Mouse (Mus musculus) MEL (cell line): ENCODE measurements at regions not wholly inside any gene's neighbourhood (a gene's known extent, or its start where the extent isn't known, plus 50 kb on each side); places are given as distances from the start of the nearest gene placed in this dataset.

Experiments used
- DNase-seq: peaks from one replicate; pipeline ENCODE4 v3.0.0; 2011; ENCODE audit warnings: low read depth, low spot score
- H3K27ac ChIP-seq: 2 replicates; pipeline ENCODE4 v1.5.1; 2012; ENCODE audit warnings: low read depth, mild to moderate bottlenecking, control low read depth, low read length, moderate library complexity; ENCODE audit not compliant: control insufficient read depth
- H3K27me3 ChIP-seq, 2 experiments: fragments of 150-350 bp in 1 of 2; sonication (generic) in 1 of 2; 2 replicates each; pipeline ENCODE4 v1.6.1; 2012; ENCODE audit warnings: low read length in 2 of 2, mild to moderate bottlenecking in 2 of 2, improper control_type of control experiment in 1 of 2, moderate library complexity in 1 of 2; ENCODE audit not compliant: insufficient read depth in 2 of 2, control insufficient read depth in 1 of 2
- H3K36me3 ChIP-seq, 2 experiments: 2 replicates each; pipeline ENCODE4 v1.6.1; 2012 to 2014; ENCODE audit warnings: low read length in 2 of 2, improper control_type of control experiment in 1 of 2, inconsistent platforms in 1 of 2, mild to moderate bottlenecking in 1 of 2; ENCODE audit not compliant: insufficient read depth in 2 of 2, control insufficient read depth in 1 of 2
- H3K4me1 ChIP-seq, 2 experiments: fragments of 150-350 bp in 1 of 2; sonication (generic) in 1 of 2; 2 replicates each; pipeline ENCODE4 v1.6.1; 2012; ENCODE audit warnings: low read length in 2 of 2, improper control_type of control experiment in 1 of 2, mild to moderate bottlenecking in 1 of 2; ENCODE audit not compliant: insufficient read depth in 2 of 2, control insufficient read depth in 1 of 2
- H3K4me3 ChIP-seq, 2 experiments: fragments of 150-350 bp in 1 of 2; sonication (generic) in 1 of 2; 2 replicates each; pipeline ENCODE4 v1.5.1; 2012; ENCODE audit warnings: low read depth in 2 of 2, low read length in 2 of 2, mild to moderate bottlenecking in 2 of 2, moderate library complexity in 2 of 2, control low read depth in 1 of 2, improper control_type of control experiment in 1 of 2; ENCODE audit not compliant: control insufficient read depth in 1 of 2, insufficient read depth in 1 of 2
- H3K79me2 ChIP-seq: 2 replicates; pipeline ENCODE4 v1.6.1; 2012; ENCODE audit warnings: mild to moderate bottlenecking, low read length, moderate library complexity; ENCODE audit not compliant: control insufficient read depth, poor library complexity, insufficient read depth
- H3K9ac ChIP-seq: 2 replicates; pipeline ENCODE4 v1.6.1; 2012; ENCODE audit warnings: low read depth, mild to moderate bottlenecking, control low read depth, low read length, moderate library complexity; ENCODE audit not compliant: control insufficient read depth, poor library complexity, severe bottlenecking
- H3K9me3 ChIP-seq: fragments of 150-350 bp; sonication (generic); replicated peaks from 2 replicates; pipeline ENCODE4 v1.6.1; 2012; ENCODE audit warnings: mild to moderate bottlenecking, low read length, improper control_type of control experiment, moderate library complexity; ENCODE audit not compliant: insufficient read depth
- CHD1 ChIP-seq: IDR thresholded peaks from 2 replicates; pipeline ENCODE4 v1.6.1; 2012; ENCODE audit warnings: low read depth, mild to moderate bottlenecking, inconsistent platforms, low read length, improper control_type of control experiment
- CHD2 ChIP-seq: IDR thresholded peaks from 2 replicates; pipeline ENCODE4 v1.6.1; 2011; ENCODE audit warnings: low read length, improper control_type of control experiment
- CTCF ChIP-seq, 3 experiments: IDR thresholded peaks in 2 of 3; conservative IDR thresholded peaks in 1 of 3; 2 replicates each; pipeline ENCODE4 v1.5.1; 2011 to 2012; ENCODE audit warnings: low read length in 3 of 3, low read depth in 2 of 3, mild to moderate bottlenecking in 2 of 3, improper control_type of control experiment in 1 of 3, inconsistent platforms in 1 of 3, mixed read lengths in 1 of 3, moderate library complexity in 1 of 3; ENCODE audit not compliant: control insufficient read depth in 1 of 3, insufficient read depth in 1 of 3, poor library complexity in 1 of 3, severe bottlenecking in 1 of 3
- ELF1 ChIP-seq: IDR thresholded peaks from 2 replicates; pipeline ENCODE4 v1.6.1; 2014; ENCODE audit warnings: low read depth, mild to moderate bottlenecking, inconsistent platforms, low read length, improper control_type of control experiment, moderate library complexity
- EP300 ChIP-seq, 2 experiments: IDR thresholded peaks; 2 replicates each; pipeline ENCODE4 v1.6.1; 2011; ENCODE audit warnings: improper control_type of control experiment in 2 of 2, low read length in 2 of 2, low read depth in 1 of 2, mild to moderate bottlenecking in 1 of 2
- HCFC1 ChIP-seq: IDR thresholded peaks from 2 replicates; pipeline ENCODE4 v1.6.1; 2012; ENCODE audit warnings: low read depth, mild to moderate bottlenecking, inconsistent platforms, low read length, improper control_type of control experiment, moderate library complexity
- JUND ChIP-seq: IDR thresholded peaks from 2 replicates; pipeline ENCODE4 v1.6.1; 2011; ENCODE audit warnings: low read depth, mild to moderate bottlenecking, improper control_type of control experiment, low read length
- KAT2A ChIP-seq: conservative IDR thresholded peaks from 2 replicates; pipeline ENCODE4 v1.6.1; 2012; ENCODE audit warnings: low read depth, low read length, improper control_type of control experiment, inconsistent platforms
- MAFK ChIP-seq: IDR thresholded peaks from 2 replicates; pipeline ENCODE4 v1.6.1; 2011; ENCODE audit warnings: low read depth, mild to moderate bottlenecking, low read length, improper control_type of control experiment, borderline replicate concordance
- MAX ChIP-seq: IDR thresholded peaks from 2 replicates; pipeline ENCODE4 v1.6.1; 2011; ENCODE audit warnings: low read length, improper control_type of control experiment
- MAZ ChIP-seq: IDR thresholded peaks from 2 replicates; pipeline ENCODE4 v1.6.1; 2012; ENCODE audit warnings: low read depth, mild to moderate bottlenecking, inconsistent platforms, low read length, improper control_type of control experiment
- MYB ChIP-seq: IDR thresholded peaks from 2 replicates; pipeline ENCODE4 v1.6.1; 2011; ENCODE audit warnings: mild to moderate bottlenecking, low read depth, low read length, improper control_type of control experiment
- MYC ChIP-seq: IDR thresholded peaks from 2 replicates; pipeline ENCODE4 v1.6.1; 2011; ENCODE audit warnings: low read depth, mild to moderate bottlenecking, low read length, improper control_type of control experiment, moderate library complexity
- NRF1 ChIP-seq: IDR thresholded peaks from 2 replicates; pipeline ENCODE4 v1.6.1; 2014; ENCODE audit warnings: low read depth, mild to moderate bottlenecking, inconsistent platforms, low read length, improper control_type of control experiment, moderate library complexity; ENCODE audit not compliant: poor library complexity, insufficient read depth, severe bottlenecking
- RAD21 ChIP-seq: IDR thresholded peaks from 2 replicates; pipeline ENCODE4 v1.6.1; 2011; ENCODE audit warnings: mild to moderate bottlenecking, low read depth, low read length, improper control_type of control experiment
- SIN3A ChIP-seq: IDR thresholded peaks from 2 replicates; pipeline ENCODE4 v1.6.1; 2012; ENCODE audit warnings: low read length, improper control_type of control experiment, inconsistent platforms
- TAL1 ChIP-seq: IDR thresholded peaks from 2 replicates; pipeline ENCODE4 v1.6.1; 2012; ENCODE audit warnings: mild to moderate bottlenecking, inconsistent platforms, low read length, moderate library complexity, mixed read lengths
- TCF12 ChIP-seq: IDR thresholded peaks from 2 replicates; pipeline ENCODE4 v1.6.1; 2014; ENCODE audit warnings: low read depth, mild to moderate bottlenecking, inconsistent platforms, low read length, improper control_type of control experiment, moderate library complexity
- ZC3H11A ChIP-seq: IDR thresholded peaks from 2 replicates; pipeline ENCODE4 v1.6.1; 2012; ENCODE audit warnings: low read depth, mild to moderate bottlenecking, inconsistent platforms, low read length, improper control_type of control experiment
- ZKSCAN1 ChIP-seq: IDR thresholded peaks from 2 replicates; pipeline ENCODE4 v1.6.1; 2012; ENCODE audit warnings: low read depth, mild to moderate bottlenecking, inconsistent platforms, low read length, improper control_type of control experiment, moderate library complexity

DNA sequence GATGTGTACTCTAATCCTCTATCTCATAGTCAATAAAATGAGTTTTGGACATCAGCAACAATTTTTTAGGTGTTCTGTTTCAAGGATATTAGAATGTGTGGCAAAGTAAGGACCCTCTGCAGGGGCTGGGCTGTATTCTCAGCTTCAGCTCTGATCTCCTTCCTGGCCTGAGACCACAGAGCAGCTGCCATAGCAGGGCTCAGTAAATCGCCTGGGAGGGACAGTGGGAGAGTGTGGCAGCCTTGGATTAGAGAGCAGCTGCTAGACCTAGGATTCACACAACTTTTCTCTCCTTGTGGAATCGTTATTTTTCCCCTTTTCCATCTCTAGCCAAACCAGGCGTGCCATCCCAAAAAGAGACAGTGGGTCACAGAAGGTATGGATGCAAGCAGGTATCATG lies 222.8 kb downstream of the Cog6 start:
- TF ChIP-seq CHD2 (no peak), NRF1 (no peak), CTCF (IDR thresholded peaks at IDR 0.05 in 2 of 3, conservative IDR thresholded peaks at IDR 0.05 in 1 of 3; ENCODE audit: control insufficient read depth in 1 of 3, insufficient read depth in 1 of 3, low read depth in 2 of 3, low read length in 3 of 3, poor library complexity in 1 of 3, severe bottlenecking in 1 of 3) (no peak), MAZ (no peak), MAFK (no peak), EP300 (IDR thresholded peaks at IDR 0.05; ENCODE audit: low read depth in 1 of 2, low read length in 2 of 2) (no peak), MYB (no peak), KAT2A (no peak)
- H3K79me2 ChIP-seq, result no peaks in the 10 kb centered on the region
- H3K9me3 ChIP-seq, result no peaks in the 10 kb centered on the region
- H3K9ac ChIP-seq, result no peak overlapping the region
- no peaks in the 10 kb centered on the region for H3K27me3 ChIP-seq
- no peaks in the 10 kb centered on the region for H3K36me3 ChIP-seq
- H3K27ac ChIP-seq, result no peak overlapping the region
- DNase-seq, result no peak
- no peak overlapping the region for H3K4me3 ChIP-seq
- no peaks in the 10 kb centered on the region for H3K4me1 ChIP-seq

GRCm38 (mm10) chr3:52792801-52793200 lies 224.2 kb downstream of the Cog6 start:
- Histone ChIP-seq H3K79me2 (no peaks in the 10 kb centered on the region), H3K9ac (no peak overlapping the region), H3K4me1 (no peaks in the 10 kb centered on the region), H3K27me3 (no peaks in the 10 kb centered on the region), H3K9me3 (no peaks in the 10 kb centered on the region), H3K4me3 (no peak overlapping the region), H3K36me3 (no peaks in the 10 kb centered on the region), H3K27ac (no peak overlapping the region)
- TF ChIP-seq CHD1, result no peak
- no peak for TF ChIP-seq SIN3A
- no peak for TF ChIP-seq TCF12
- no peak for TF ChIP-seq ZKSCAN1
- no peak for DNase-seq

- Histone ChIP-seq H3K4me1 (no peaks in the 10 kb centered on the region), H3K9ac (no peak overlapping the region), H3K36me3 (no peaks in the 10 kb centered on the region), H3K4me3 (no peak overlapping the region), H3K79me2 (no peaks in the 10 kb centered on the region), H3K9me3 (no peaks in the 10 kb centered on the region), H3K27me3 (no peaks in the 10 kb centered on the region), H3K27ac (no peak overlapping the region)
- TF ChIP-seq MAX (no peak), ZC3H11A (no peak), CTCF (IDR thresholded peaks at IDR 0.05 in 2 of 3, conservative IDR thresholded peaks at IDR 0.05 in 1 of 3; ENCODE audit: control insufficient read depth in 1 of 3, insufficient read depth in 1 of 3, low read depth in 2 of 3, low read length in 3 of 3, poor library complexity in 1 of 3, severe bottlenecking in 1 of 3) (no peak), TAL1 (no peak), JUND (no peak), ELF1 (no peak), HCFC1 (no peak), RAD21 (no peak), MYC (no peak), MAZ (no peak)
- DNase-seq, result no peak
Observed at GRCm38 (mm10) chr3:52792121-52792520, 224.9 kb downstream of the Cog6 start.
